16 mouse cellular contexts compared by ENCODE assay signal in the genomic region with DNA sequence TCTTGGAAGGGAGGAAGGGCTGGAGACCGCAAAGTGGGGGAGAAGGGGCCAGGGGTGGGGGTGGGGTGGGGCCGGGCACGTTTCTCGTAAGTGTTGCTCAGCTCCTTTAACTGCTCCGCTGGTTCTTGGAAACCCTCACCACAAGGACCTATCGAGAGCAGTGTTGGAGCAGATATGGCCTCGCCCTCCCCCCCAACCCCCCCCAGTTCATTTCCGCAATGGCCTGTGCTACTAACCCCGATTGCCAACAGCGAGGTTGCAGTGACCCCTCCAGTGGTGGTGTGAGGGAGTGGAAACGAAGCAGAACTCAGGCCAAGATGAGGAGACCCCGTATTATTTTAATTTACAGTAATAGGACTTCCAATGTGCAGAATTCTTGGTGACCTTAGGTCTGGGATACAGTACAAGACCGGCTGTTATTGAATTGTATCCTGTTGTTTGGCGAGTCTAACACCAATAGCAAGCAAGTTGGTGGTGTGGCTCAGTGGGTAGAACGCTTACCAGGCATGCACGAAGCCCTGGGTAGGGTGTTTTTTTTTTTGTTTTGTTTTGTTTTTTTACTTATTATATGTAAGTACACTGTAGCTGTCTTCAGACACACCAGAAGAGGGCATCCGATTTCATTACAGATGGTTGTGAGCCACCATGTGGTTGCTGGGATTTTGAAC. TPM values are rescaled to one million over a fixed set of nuclear protein-coding genes. Genes with fewer than 3 reads are reported as not detected.
A peak's percentile ranks its signal among the peaks of the same experiment; 100 is the strongest.
DNase-seq lines count a peak whose midpoint lies in the region; ATAC-seq lines count a peak whose summit lies in the region.
"Had no signal": no experiment of that assay in that cellular context is flagged by ENCODE, and none has a peak within 500 bp of the region (broad histone marks: within the 10 kb centered on the region; RNA-seq: fewer than 3 reads in every experiment).

No protein-coding gene starts in this region.

- DNase-seq in heart, postnatal 14 days: no peak
- DNase-seq in CD4-positive helper T cell, adult 2 months (ENCODE audit: low read depth, low spot score): peak; percentile 80
- no peak for DNase-seq in frontal cortex, postnatal 10 days (ENCODE audit: low spot score in 2 of 2)
- no peak for DNase-seq in cerebellum, adult 11 months
- DNase-seq: adrenal gland, postnatal 10 days had no signal

- WGBS in heart, embryonic 15.5 days: 65% methylated on average over 17 of the region's 17 CpGs
- 88% methylated on average over 17 of the region's 17 CpGs for WGBS in forebrain, embryonic 12.5 days

- no peaks in the 10 kb centered on the region for H3K36me3 ChIP-seq in heart, embryonic 15.5 days
- H3K36me3 ChIP-seq in forebrain, embryonic 12.5 days (replicated peaks): 0 out of 2 replicates have a peak, but pooled peaks cover 2% of the 10 kb centered on the region
- H3K36me3 ChIP-seq: limb, embryonic 15.5 days; neural tube, embryonic 12.5 days had no signal

- no peak overlapping the region for H3K27ac ChIP-seq in heart, embryonic 15.5 days
- no peak overlapping the region for H3K27ac ChIP-seq in forebrain, embryonic 12.5 days
- H3K27ac ChIP-seq: forebrain, embryonic 13.5 days; kidney, postnatal 0 days; limb, embryonic 15.5 days; neural tube, embryonic 12.5 days had no signal

- H3K27me3 ChIP-seq in heart, embryonic 15.5 days: no peaks in the 10 kb centered on the region
- peaks cover 22% of the 10 kb centered on the region for H3K27me3 ChIP-seq in forebrain, embryonic 12.5 days
- H3K27me3 ChIP-seq: limb, embryonic 15.5 days; neural tube, embryonic 12.5 days had no signal

- peak overlapping the region; percentile 12; the same call in 1 of the 2 replicates for H3K4me2 ChIP-seq in heart, embryonic 15.5 days
- H3K4me2 ChIP-seq in forebrain, embryonic 12.5 days: no peak overlapping the region
- H3K4me2 ChIP-seq: forebrain, embryonic 13.5 days; limb, embryonic 15.5 days; neural tube, embryonic 12.5 days had no signal

- ATAC-seq in heart, embryonic 15.5 days (replicated peaks; ENCODE audit: insufficient number of reproducible peaks, insufficient read depth, low FRiP score, low read depth): no peak; the same call in 1 of the 2 replicates
- peak; percentile 27; the same call in 1 of the 2 replicates for ATAC-seq in erythroblast, adult 5-6 weeks (replicated peaks; ENCODE audit: low FRiP score, poor library complexity, severe bottlenecking)
- peak; percentile 66 for ATAC-seq in megakaryocyte, adult 5-6 weeks (ENCODE audit: poor library complexity, severe bottlenecking)
- ATAC-seq in forebrain, embryonic 12.5 days (ENCODE audit: low FRiP score): no peak
- ATAC-seq: forebrain, embryonic 13.5 days had no signal

- H3K4me1 ChIP-seq in heart, embryonic 15.5 days (replicated peaks): peaks cover 8% of the 10 kb centered on the region
- no peaks in the 10 kb centered on the region for H3K4me1 ChIP-seq in forebrain, embryonic 12.5 days
- H3K4me1 ChIP-seq: neural tube, embryonic 12.5 days had no signal

- H3K4me3 ChIP-seq in heart, embryonic 15.5 days: no peak overlapping the region
- H3K4me3 ChIP-seq in forebrain, embryonic 12.5 days (replicated peaks): no peak overlapping the region
- H3K4me3 ChIP-seq: forebrain, embryonic 13.5 days; limb, embryonic 15.5 days; neural tube, embryonic 12.5 days had no signal

- H3K9me3 ChIP-seq in heart, embryonic 15.5 days (replicated peaks): no peaks in the 10 kb centered on the region
- H3K9me3 ChIP-seq in forebrain, embryonic 12.5 days: no peaks in the 10 kb centered on the region
- H3K9me3 ChIP-seq: forebrain, embryonic 13.5 days; limb, embryonic 15.5 days; neural tube, embryonic 12.5 days had no signal

- intact Hi-C loops in heart, postnatal 14 days (cut with DNase I): no loop called here

- no peak overlapping the region for H3K9ac ChIP-seq in heart, embryonic 15.5 days
- H3K9ac ChIP-seq in forebrain, embryonic 12.5 days: no peak overlapping the region
- H3K9ac ChIP-seq: forebrain, embryonic 13.5 days; limb, embryonic 15.5 days; neural tube, embryonic 12.5 days had no signal

RNA-seq across cellular contexts. Expression of a gene that starts 10.4 kb away (rescaled TPM):
- 17.9 and 18.2 TPM in 2 replicates for polyA plus RNA-seq in heart, embryonic 15.5 days (2015; fragmentation: Nextera tagmentation; extraction: Ambion mirVana)
- total RNA-seq in heart, postnatal 14 days (2021): 10 to 100 TPM; 30.8 to 33.7 TPM
- total RNA-seq in erythroblast, adult 5-6 weeks (2015; ENCODE audit: low replicate concordance): 342 and 357 TPM in 2 replicates
- total RNA-seq in erythroblast, adult 5-6 weeks (2017; ENCODE audit: low replicate concordance): 725 and 933 TPM in 2 replicates
- 65.2 and 66.9 TPM in 2 replicates for total RNA-seq in megakaryocyte, adult 5-6 weeks (2015)
- total RNA-seq in megakaryocyte, adult 5-6 weeks (2017): 155 and 168 TPM in 2 replicates
- polyA plus RNA-seq in forebrain, embryonic 12.5 days (2016; fragmentation: Nextera tagmentation; extraction: Ambion mirVana): 18.9 and 22.6 TPM in 2 replicates

RNA-seq across cellular contexts. Expression of a gene that starts 48.5 kb away (rescaled TPM):
- not detected in 2 replicates for polyA plus RNA-seq in heart, embryonic 15.5 days (2015; fragmentation: Nextera tagmentation; extraction: Ambion mirVana)
- not detected for total RNA-seq in heart, postnatal 14 days (2021)
- total RNA-seq in erythroblast, adult 5-6 weeks (2015; ENCODE audit: low replicate concordance): 2.9 TPM in 1 of 2 replicates, not detected in the other
- total RNA-seq in erythroblast, adult 5-6 weeks (2017; ENCODE audit: low replicate concordance): not detected in 2 replicates
- not detected in 2 replicates for total RNA-seq in megakaryocyte, adult 5-6 weeks (2015)
- not detected in 2 replicates for total RNA-seq in megakaryocyte, adult 5-6 weeks (2017)
- not detected in 2 replicates for polyA plus RNA-seq in forebrain, embryonic 12.5 days (2016; fragmentation: Nextera tagmentation; extraction: Ambion mirVana)
- total RNA-seq: adrenal gland, postnatal 10 days had no signal
- polyA plus RNA-seq: cortical plate, adult 2 months; forebrain, embryonic 13.5 days; heart, embryonic 14.5 days; kidney, postnatal 0 days; limb, embryonic 15.5 days; neural tube, embryonic 12.5 days; spleen, adult 2 months had no signal

RNA-seq across cellular contexts. Expression of a gene that starts 48.6 kb away (rescaled TPM):
- 8.5 and 13.0 TPM in 2 replicates for polyA plus RNA-seq in heart, embryonic 15.5 days (2015; fragmentation: Nextera tagmentation; extraction: Ambion mirVana)
- total RNA-seq in heart, postnatal 14 days (2021): 10 to 100 TPM; 14.5 to 15.1 TPM
- 3.7 and 4.4 TPM in 2 replicates for total RNA-seq in erythroblast, adult 5-6 weeks (2015; ENCODE audit: low replicate concordance)
- total RNA-seq in erythroblast, adult 5-6 weeks (2017; ENCODE audit: low replicate concordance): 0.51 and 1.3 TPM in 2 replicates
- 11.3 and 11.5 TPM in 2 replicates for total RNA-seq in megakaryocyte, adult 5-6 weeks (2015)
- total RNA-seq in megakaryocyte, adult 5-6 weeks (2017): 4.9 and 6.8 TPM in 2 replicates
- 24.3 and 27.0 TPM in 2 replicates for polyA plus RNA-seq in forebrain, embryonic 12.5 days (2016; fragmentation: Nextera tagmentation; extraction: Ambion mirVana)

RNA-seq across cellular contexts. Expression of a gene that starts 51.2 kb away (rescaled TPM):
- polyA plus RNA-seq in heart, embryonic 15.5 days (2015; fragmentation: Nextera tagmentation; extraction: Ambion mirVana): 0.62 and 1.0 TPM in 2 replicates
- total RNA-seq in heart, postnatal 14 days (2021): not detected
- total RNA-seq in erythroblast, adult 5-6 weeks (2015; ENCODE audit: low replicate concordance): not detected in 2 replicates
- total RNA-seq in erythroblast, adult 5-6 weeks (2017; ENCODE audit: low replicate concordance): not detected in 2 replicates
- total RNA-seq in megakaryocyte, adult 5-6 weeks (2015): not detected in 2 replicates
- total RNA-seq in megakaryocyte, adult 5-6 weeks (2017): 0.18 and 0.65 TPM in 2 replicates
- 1.2 and 1.5 TPM in 2 replicates for polyA plus RNA-seq in forebrain, embryonic 12.5 days (2016; fragmentation: Nextera tagmentation; extraction: Ambion mirVana)
- total RNA-seq: adrenal gland, postnatal 10 days had no signal
- polyA plus RNA-seq: spleen, adult 2 months had no signal

Comparison
In these comparisons a context has a peak if more than half of its experiments do, and no peak if none do; other contexts are left out.
1. ATAC-seq: peak in erythroblast, adult 5-6 weeks (single experiment) and megakaryocyte, adult 5-6 weeks (single experiment); none in heart, embryonic 15.5 days (single experiment) and forebrain, embryonic 12.5 days (single experiment).